Mouse (Mus musculus): ENCODE data around the gene Sox5.
"Not testable (repeated sequence)": the region's sequence is repeated elsewhere in the genome, so short reads cannot be mapped to it uniquely, and the experiment has no call there.

The Sox5 gene

DNA sequence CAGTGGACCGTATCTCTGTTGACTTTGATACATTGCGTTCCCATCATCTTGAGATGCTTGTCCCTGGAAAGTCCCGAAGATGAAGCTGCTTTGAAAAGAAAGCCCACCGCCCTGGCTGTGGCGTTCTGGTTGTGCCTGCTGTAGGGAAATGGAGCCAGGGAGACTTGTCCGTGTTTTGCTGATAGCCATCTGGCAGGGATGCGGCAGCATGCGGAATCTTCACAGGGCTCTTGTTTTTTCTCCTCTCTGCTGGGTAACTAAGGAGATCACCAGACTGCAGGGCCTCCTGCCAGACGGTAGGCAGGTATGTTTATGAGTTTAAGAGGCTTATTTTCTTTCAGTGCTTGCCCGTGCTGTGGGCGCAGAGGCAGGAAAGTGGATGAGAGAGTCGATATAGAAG is 499.0 kb downstream of the Sox5 start:
- DNase-seq (ENCODE audit: low spot score in 2 of 2) = no peak

DNA sequence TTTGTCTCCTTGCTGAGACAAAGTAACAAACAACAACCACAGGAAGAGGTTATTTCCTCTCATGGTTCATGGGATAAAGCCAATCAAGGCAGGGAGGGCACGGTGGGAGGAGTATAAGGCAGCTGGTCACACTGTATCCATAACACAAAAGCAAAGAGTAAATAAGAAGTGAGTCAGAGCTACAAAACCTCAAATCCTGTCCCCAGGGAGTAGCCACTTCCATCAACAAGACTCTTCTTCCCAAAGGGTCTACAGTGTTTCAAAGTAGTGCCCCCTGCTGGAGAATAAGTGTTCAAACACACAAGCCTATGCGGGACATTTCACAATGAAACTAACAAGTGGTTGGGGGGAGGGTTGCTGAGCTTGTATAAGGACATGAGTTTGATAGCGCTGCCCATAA is 500.1 kb downstream of the Sox5 start:
- no peak for DNase-seq (ENCODE audit: low spot score in 2 of 2)

DNA sequence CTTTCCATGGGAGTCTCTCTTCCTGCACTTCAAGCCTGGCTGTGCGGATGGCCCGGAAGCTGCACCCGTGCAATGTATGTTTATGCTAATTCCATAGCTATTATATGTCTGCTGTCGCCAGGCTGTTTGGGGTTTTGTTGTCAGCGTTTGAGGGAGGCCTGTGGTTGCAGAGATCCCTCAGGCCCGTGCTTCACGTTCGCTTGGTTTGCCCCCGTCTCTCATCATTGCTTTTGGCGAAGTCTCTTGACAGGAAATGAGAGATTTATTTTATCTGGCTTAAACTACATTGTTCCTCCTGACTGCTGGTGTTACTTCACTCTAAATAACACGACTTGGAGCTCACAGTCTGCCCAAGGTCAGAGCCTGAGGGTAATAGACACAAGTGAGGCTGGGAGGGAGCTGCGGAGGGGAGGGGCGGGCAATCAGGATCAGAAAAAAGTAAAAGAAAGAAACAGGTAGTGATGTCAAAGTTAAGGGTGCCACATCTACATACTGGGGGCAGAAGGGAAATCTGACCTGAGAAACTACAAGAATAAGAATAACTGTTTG is 503.2 kb downstream of the Sox5 start:
- DNase-seq (ENCODE audit: low spot score in 2 of 2) = no peak

DNA sequence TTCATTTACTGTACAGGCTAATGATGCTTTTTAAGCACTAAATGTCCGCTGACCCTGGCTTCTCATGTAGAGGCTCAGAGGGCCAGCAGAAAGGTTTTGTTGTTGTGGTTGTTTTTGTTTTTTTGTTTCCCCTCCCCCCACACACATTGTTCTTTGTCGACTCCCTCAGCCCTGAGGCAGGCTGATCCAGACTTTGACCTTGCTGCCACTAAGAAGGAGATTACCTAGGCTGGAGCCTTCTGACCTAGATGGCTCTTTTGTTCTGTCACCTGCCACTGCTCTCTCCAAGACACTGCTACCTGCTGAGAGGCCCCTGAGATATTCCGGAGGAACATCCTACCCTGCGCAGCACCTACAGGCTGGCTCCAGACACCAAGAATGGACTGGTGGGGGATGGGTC is 508.4 kb downstream of the Sox5 start:
- DNase-seq (ENCODE audit: low spot score in 2 of 2) = not testable (repeated sequence)

DNA sequence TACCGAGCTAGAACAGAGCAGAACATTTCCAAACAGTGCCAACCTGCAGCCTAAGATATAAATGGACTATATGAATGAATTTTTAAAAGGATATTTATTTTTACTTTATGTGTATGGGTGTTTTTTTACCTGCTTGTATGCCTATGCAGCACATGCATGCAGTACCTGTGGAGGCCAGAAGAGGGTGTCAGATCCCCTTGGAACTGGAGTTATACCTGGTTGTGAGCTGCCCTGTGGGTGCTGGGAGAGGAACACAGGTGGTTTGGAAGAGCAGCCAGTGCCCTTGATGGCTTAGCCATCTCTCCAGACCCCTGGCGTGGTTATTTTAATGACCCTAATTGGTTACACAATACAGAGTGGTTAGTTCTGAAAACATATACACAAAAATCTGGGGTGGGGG is 510.5 kb downstream of the Sox5 start:
- no peak for DNase-seq (ENCODE audit: low spot score in 2 of 2)

DNA sequence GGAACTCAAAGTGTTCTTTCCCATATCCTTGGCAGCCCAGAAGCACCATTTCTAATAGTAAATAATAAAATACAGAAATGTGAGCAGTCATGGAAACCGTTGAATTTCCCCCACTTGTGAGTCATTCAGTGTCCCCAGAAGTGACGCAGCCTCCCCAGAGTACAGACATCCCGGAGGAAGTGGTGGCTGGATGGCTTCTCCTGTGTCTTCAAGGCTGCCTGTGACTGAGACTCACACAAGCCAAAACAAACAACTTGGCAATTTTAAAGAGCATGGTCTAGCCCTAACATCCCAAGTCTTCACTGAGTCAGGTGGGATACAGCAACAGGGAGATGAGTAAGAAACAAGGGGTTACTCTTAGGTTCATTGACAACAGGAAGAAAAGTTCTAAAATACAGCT is 511.5 kb downstream of the Sox5 start:
- no peak for DNase-seq (ENCODE audit: low spot score in 2 of 2)

DNA sequence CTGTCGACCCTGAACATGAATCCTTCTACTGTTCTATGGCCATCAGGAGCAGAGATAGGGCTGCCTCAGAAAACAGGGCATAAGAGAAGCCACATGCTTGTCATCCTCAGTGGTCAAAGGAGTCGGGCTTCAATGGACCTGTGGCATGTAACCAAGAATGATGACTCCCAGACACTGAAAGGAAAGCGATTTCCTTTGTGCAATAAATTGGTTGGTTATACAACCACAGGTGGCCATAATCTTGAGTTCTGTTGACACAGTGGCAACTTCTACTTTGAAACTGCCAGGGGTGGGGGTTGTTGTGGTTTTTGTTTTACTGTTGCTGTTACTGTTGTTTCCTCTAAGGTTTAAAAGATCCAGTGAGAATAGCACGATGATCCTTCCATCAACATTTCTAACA is 512.1 kb downstream of the Sox5 start:
- no peak for DNase-seq (ENCODE audit: low spot score in 2 of 2)

DNA sequence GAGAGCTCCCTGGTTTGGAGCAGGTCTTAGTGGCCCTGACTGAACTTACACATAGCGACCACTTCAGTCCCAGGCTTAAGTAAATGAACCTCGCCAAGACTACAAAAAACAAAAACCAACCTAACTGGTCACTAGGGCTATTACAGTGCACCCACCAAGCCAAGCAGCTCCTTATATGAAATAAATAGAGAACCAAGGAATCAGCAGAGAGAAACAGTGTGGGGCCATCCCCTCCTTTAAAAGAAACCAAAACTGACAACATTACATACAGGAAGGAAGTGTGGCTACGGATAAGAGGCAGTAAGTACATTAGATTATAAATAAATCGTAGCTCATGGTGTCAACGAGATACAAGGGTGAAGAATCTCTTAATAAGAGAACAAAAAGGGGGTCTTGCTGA is 516.0 kb downstream of the Sox5 start:
- DNase-seq (ENCODE audit: low spot score in 2 of 2) = no peak

DNA sequence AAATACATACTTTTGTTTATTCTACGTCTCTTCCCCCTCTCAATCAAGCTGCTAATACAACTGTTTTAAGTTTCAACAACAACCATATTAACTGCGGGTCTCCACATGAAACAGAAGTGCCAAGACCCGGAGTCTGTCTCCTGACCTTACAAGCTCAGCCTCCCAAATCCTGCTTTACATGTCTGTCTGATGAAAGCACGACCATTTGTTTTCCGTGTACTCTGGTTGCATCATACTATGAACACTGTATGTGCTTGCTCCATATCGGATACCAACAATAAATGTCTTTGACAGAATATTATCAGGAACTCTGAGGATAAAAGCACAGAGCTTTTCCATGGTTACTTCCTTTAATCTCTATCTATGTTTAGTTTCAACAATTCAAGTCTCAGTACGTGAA is 516.8 kb downstream of the Sox5 start:
- DNase-seq (ENCODE audit: low spot score in 2 of 2) = no peak

DNA sequence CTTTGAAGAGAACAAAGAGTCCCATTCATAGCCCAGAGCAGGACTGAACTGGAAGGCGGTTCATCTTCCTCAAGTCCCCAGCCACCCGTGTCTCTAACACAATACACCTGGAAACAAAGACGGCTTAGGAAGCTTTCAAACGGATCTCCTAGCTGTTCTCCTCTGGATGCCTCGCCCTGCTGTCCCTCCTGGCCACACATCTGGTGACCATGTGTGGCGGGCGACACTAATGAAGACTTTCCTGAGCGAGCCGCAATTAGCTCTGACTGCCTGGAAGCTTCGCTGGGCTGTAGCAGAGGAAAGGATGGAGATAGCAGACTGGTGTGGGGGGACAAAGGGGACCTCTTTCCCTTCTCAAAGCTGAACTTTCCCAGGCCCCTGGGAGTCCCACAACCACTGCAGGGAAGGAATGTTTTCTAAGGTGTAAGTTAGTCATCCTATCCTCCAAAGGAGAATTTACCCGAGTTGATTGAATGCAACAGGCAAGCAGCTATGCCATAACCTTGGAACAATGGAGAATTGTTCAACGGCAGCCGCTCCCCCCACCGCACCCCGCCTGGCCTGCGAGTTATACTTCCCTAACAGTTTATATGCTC is 517.4 kb downstream of the Sox5 start:
- no peak for DNase-seq (ENCODE audit: low spot score in 2 of 2)

DNA sequence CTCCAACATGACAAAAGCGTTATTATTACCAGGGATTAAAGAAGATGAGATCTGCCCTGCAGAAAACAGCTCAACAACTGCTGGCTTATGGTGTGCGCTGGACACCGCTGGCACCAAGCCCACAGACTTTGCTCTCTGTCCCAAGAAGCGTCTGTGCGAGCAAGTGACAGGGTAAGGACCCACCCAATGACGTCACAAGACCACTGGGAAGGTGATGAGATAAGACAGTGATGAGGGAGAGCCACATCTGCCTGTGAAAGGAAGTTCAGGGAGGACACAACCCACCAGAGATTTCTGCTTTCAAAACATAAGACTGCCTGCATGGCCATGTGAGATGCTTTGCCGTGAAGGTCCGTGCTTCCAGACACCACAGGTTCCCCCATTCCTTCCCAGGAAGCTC is 525.3 kb downstream of the Sox5 start:
- DNase-seq (ENCODE audit: low spot score in 2 of 2) = no peak

DNA sequence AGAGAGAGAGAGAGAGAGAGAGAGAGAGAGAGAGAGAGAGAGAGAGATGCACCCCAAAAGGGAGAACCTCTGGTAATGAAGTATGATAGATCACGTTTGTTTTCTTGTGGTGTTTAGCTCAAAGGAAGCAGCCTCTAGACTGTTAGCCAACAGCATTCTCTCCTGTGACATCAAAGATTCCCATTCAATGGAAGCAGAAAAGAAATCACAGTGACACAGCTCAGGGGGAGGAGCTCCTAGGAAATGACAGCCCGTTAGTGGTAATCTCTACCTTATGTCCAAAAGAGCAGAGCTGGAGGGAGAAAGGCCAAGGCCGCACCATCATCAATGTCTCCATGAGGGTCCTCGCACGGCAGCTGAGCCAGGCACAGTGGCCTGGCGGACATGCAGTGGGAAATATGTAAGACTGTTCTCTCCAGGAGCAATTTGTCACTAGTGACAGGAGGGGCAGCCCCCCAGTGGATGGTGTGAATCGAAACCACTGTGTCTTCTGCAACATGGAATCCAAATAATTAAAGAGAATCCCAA is 529.5 kb downstream of the Sox5 start:
- no peak for DNase-seq (ENCODE audit: low spot score in 2 of 2)

DNA sequence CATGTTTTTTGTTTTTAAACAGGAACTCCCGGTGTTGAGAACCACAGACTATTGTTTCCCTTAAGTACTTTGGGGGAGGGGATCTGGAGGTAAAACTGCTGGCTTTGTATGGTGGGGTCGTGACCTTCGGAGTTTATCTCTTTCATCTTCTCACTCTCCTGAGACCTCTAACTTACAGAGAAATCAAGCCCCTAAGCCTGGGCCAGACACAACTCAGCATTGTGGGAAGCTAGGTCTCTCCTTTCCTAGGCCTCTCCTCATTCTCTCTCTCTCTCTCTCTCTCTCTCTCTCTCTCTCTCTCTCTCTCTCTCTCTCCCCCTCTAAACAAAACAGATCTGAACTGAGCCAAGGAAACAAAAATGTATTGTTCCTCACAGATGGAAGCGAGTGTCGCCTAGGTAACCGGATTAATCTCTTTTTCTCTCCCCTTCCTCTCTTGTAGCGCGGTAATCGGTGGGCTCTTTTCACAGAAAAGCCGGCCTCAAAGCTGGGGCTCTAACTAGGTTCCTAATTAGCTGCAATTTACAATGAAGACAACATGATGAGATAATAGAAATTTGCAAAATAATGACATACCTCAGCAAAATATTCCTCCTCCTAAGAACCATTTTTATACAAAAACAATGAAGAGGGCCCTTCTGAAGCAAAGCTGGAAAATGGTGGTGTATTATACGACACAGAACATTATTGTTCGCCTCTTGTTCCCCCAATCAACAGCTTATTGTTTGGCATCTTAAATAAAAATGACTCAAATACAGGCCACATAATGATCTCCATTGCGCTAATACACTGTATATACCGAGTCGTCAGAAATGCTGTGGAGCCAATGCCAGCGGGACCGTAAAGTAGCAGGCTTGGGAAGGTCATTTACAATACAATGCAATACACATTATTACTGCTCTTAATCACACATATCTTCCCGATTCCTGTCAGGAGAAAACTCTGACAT is 530.3 kb downstream of the Sox5 start:
- no peak for DNase-seq (ENCODE audit: low spot score in 2 of 2)

DNA sequence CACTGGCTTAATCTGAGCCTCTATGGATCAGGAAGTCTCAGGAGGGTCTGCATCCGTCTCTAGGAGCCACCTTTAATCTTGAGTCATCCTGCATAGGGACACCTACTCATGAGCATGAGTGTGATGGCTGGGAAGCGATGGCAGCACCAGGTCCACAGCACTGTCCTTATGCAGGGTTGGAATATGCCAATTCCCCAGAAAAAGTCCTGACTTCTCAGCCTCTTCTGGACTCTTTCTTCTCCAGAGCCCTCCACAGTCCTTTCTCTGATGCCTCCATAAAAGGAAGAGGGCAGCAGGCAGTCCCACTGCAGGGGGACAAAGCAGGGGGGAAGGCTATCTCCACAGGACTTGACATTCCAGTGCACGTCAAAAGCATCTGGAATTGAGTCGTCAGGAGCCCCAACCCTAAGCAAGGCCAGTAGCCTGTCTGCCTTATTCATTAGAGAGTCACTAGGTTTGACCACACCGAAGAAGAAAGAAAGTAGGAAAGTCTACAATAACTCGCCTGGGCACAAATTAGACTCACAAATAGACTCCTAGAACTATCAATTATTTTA is 531.1 kb downstream of the Sox5 start:
- no peak for DNase-seq (ENCODE audit: low spot score in 2 of 2)

DNA sequence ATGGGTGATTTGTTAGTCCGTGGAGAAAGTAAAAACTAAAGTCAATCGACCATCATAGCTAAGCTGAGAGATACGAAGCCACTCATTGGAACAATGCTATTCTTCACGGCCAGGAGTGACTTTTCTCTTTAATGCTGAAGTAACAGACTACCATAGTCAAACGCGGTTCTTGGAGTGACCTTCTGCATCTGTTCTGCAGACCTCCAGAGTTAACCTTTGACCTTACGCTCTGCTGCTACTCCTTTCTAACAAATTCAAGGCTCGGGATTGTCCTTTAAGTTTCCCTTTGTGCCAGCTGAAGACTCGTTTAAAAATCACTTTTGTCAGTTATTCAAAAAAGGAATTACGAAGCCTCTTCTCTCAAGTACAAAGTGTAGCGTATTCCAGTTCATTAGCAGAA is 545.2 kb downstream of the Sox5 start:
- DNase-seq (ENCODE audit: low spot score in 2 of 2) = no peak

DNA sequence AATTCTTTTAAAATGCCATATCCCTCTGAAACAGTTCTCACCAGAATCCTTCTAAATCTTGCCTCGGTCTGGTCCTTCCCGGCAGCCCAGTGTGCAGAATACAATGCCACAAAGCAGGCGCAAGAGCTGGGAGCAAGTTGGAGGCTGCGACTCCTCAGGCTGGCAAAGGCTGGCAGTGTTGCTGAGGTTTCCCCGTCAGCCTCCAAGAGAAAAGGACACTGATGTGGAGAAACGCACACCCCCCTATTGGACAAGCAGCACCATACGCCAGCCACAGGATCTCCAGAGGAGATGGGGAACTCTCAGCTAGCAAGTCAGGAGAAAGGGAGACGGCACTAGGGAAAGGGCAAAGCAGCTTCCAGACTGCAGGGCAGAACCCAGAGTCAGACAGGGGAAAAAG is 577.8 kb downstream of the Sox5 start:
- DNase-seq (ENCODE audit: low spot score in 2 of 2) = no peak

DNA sequence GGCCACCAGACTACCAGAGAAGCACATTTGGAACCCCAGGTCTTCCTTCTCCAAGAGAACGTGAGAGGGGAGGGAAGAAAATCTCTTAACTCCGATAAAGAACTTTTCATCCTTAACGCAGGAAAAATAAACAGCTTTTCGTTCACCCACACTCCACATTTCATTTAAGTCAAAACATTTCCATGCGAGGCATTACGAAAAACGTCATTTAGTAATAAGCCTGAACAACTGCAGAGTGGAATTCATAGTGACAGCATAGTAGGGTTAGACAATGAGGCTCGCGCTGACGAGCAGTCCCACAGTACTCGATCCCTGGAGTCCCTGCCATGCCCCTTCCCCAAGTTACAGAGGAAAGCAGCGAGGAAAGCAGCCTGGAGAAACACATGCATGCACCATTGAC is 578.8 kb downstream of the Sox5 start:
- DNase-seq (ENCODE audit: low spot score in 2 of 2) = no peak

DNA sequence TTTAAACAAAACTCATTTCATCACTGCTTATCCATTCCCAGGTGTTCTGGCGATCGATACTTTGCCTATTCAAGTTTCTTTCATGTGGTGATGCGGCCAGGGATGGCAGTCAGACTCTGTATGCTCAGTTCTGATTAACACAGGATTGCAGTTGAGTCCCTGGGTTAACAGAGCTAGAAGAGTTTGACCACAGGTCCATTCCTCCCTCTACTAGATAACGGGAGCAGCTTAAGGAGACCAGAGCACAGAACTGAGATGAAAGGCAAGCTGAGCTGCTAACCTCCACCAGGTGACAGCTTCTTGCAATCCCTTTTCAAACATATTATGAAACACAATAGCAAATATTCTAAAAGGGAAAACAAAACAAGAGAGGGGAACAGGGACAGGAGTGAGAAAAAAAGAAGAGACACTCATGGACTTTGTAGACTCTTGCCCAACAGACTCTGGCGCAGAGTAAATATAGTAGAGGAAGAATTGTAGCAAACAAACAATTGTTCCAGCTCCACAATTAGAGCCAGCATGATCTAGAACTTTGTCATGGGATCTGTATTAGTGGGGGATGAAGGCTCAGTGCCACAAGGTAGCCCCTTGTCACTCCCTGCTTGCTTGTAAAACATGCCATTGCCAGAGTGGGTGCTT is 580.3 kb downstream of the Sox5 start:
- DNase-seq (ENCODE audit: low spot score in 2 of 2) = no peak

DNA sequence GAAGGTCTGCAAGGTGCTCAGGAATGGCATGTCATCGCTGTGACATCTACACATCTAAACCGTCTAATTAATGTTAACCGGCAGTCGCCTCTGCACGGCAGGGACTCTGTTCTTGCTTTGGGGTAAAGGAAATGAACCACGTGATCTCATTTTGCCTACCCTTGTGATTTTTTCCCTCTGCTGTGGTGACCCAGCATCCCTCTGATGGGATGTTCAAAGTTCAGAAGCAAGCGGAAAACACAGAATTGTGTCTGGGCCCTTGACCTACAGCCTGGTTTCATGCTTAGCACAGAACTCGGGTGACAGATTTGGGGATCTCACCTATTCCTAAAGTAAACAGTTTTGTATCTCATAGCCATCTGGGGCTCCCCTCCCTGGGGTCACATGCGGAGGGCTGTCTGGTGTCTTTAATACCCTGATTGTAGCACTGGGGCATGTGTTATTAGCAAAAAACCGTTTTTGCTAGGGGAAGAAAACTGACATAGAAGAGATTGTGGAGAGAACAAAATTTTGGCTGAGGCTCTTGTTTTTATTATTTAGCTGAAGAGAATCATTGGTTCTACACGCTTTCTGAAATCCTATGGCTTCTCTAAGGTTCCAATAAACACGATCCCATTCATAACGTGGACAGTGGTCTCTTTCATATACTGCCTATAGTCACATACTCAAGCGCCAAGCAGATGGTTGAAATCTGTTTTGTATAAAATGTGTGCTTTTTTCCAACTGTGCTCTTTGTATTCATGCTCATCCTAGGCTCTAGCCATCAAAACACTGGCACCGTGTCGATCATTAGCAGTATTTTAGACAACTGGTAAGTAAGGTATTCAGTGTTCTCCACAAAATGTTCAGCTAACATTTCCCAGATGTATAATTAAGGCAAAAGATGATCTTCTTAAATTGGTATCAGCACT is 584.3 kb downstream of the Sox5 start:
- no peak for DNase-seq (ENCODE audit: low spot score in 2 of 2)

DNA sequence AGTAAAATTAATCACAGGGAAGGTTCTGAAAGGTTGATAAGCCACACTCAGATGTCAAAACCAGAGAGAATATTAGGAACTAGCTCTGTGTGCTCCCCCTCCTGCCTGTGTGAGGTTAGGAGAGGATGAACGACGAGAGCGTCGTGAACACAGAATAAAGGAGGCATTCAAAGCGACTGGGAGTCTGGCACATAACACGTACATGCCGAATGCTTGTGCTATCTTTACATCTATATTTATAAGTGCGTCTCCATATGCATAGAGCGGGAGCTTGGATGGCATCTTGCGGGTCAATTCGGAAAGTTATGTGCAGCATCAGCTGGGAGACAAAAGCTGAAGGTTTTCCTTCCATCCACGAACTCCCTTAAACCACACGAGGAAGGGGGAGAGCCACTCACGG is 585.8 kb downstream of the Sox5 start:
- no peak for DNase-seq (ENCODE audit: low spot score in 2 of 2)

DNA sequence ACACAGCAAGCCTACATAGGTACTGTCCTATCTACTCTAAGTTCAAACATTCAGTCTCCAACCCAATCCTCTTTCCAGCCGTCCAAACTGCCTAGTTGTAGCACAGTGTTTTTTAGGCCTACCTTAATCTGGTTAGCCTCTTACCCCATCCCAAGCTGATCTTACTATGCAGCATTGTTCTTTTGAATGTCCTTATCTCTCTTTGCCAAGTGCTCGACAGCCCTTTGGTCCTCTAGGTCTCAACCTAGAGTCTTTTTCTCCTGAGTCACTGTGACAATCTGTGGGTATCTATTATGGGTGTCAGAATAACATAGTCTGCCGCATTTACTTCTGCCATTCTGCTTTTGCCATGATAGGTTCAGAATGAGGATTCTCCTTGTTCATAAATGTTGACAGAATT is 598.7 kb downstream of the Sox5 start:
- no peak for DNase-seq (ENCODE audit: low spot score in 2 of 2)

Measured in urinary bladder, postnatal 36 days (tissue).